Mouse (Mus musculus): ENCODE data around the gene Adh4.

GRCm38 (mm10) chr3:138419369-138419768, 4.1 kb downstream of the Adh4 start:
- TF ChIP-seq POLR2A (IDR thresholded peaks at IDR 0.05; ENCODE audit: low read depth, low read length) = no peak
- TF ChIP-seq CTCF (IDR thresholded peaks at IDR 0.05; ENCODE audit: extremely low read depth, insufficient read length, insufficient replicate concordance, low read depth, low read length) = no peak
